Mouse (Mus musculus): ENCODE data around the gene Tns1.

- TF ChIP-seq POLR2A (IDR thresholded peaks at IDR 0.05; ENCODE audit: insufficient read length, low read depth) (no peak), POLR2AphosphoS2 (IDR thresholded peaks at IDR 0.05; ENCODE audit: insufficient read length, low read depth) (no peak), TCF12 (IDR thresholded peaks at IDR 0.05; ENCODE audit: insufficient read depth, poor library complexity, severe bottlenecking) (no peak), TCF3 (IDR thresholded peaks at IDR 0.05; ENCODE audit: insufficient read length, low read depth) (no peak), E2F4 (IDR thresholded peaks at IDR 0.05; ENCODE audit: insufficient read depth) (no peak), USF1 (IDR thresholded peaks at IDR 0.05; ENCODE audit: low read depth) (no peak), CEBPB (IDR thresholded peaks at IDR 0.05; ENCODE audit: insufficient read depth, poor library complexity, severe bottlenecking) (no peak)
Observed at GRCm38 (mm10) chr1:73937805-73938204, 186.4 kb downstream of the Tns1 start.
